Mouse (Mus musculus): ENCODE data around the gene Pop7. TPM values are rescaled to one million over a fixed set of nuclear protein-coding genes. Genes with fewer than 3 reads are reported as not detected.

The Pop7 gene
- total and polyA plus RNA-seq, 3 experiments = 61.1 to 79.8 TPM; not detected in 1

DNA sequence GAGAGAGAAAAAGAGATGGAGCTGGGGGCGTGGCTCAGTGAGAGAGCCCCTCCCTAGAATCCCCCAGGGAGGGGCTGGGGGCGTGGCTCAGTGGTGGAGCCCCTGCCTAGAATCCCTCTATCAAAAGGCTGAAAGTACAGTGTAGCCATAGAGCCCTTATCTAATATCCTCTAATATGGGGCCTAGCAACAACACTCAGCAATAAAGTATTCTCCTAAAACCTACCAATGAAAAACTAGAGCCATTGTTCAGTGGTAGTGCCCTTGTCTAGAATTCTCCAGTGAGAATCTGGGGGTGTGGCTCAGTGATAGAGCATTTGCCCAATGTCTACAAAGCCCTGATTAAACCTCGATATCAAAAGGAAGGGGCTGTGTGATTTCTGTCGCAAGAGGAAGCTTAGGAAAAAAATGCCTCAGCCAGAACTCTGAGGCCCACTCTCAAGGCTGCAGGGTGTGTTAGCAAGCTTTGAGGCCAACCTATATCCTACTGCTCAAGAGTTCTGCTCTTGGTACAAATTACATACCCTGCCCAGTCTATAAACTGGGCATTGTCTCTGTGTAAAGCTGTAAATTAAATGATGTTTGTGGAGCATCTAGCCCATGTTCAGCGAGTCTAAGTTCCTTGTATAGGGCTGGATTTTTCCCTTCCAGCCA lies 29.9 kb downstream of the Pop7 start (continued):
- TF ChIP-seq MEF2A (IDR thresholded peaks at IDR 0.05; ENCODE audit: extremely low read depth, insufficient replicate concordance, low read depth, low read length, poor library complexity, severe bottlenecking) = no peak
- peak; percentile 59 for TF ChIP-seq GATA1 (IDR thresholded peaks at IDR 0.05; ENCODE audit: low read depth, low read length)
- TF ChIP-seq BHLHE40 (IDR thresholded peaks at IDR 0.05; ENCODE audit: borderline replicate concordance, low read depth, low read length) = no peak
- TF ChIP-seq CTCF (IDR thresholded peaks at IDR 0.05 in 2 of 3, conservative IDR thresholded peaks at IDR 0.05 in 1 of 3; ENCODE audit: control insufficient read depth in 1 of 3, insufficient read depth in 1 of 3, low read depth in 2 of 3, low read length in 3 of 3, poor library complexity in 1 of 3, severe bottlenecking in 1 of 3) = no peak
- TF ChIP-seq UBTF (IDR thresholded peaks at IDR 0.05; ENCODE audit: borderline replicate concordance, insufficient read depth, low read depth, low read length) = no peak
- no peak for TF ChIP-seq KAT2A (conservative IDR thresholded peaks at IDR 0.05; ENCODE audit: low read depth, low read length)
- TF ChIP-seq GABPA (IDR thresholded peaks at IDR 0.05; ENCODE audit: low read depth, low read length) = no peak
- peak; percentile 44; the same call in 1 of the 2 replicates for TF ChIP-seq RCOR1 (IDR thresholded peaks at IDR 0.05; ENCODE audit: low read depth, low read length)
- no peak for TF ChIP-seq POLR2AphosphoS5 (IDR thresholded peaks at IDR 0.05; ENCODE audit: borderline replicate concordance, low read depth, low read length)
- TF ChIP-seq POLR2A (IDR thresholded peaks at IDR 0.05; ENCODE audit: control insufficient read depth in 1 of 2, insufficient read depth in 1 of 2, low read depth in 1 of 2, low read length in 2 of 2, poor library complexity in 1 of 2) = no peak
- no peak for TF ChIP-seq MYC (IDR thresholded peaks at IDR 0.05; ENCODE audit: low read depth, low read length)
- no peak for TF ChIP-seq CHD1 (IDR thresholded peaks at IDR 0.05; ENCODE audit: low read depth, low read length)

DNA sequence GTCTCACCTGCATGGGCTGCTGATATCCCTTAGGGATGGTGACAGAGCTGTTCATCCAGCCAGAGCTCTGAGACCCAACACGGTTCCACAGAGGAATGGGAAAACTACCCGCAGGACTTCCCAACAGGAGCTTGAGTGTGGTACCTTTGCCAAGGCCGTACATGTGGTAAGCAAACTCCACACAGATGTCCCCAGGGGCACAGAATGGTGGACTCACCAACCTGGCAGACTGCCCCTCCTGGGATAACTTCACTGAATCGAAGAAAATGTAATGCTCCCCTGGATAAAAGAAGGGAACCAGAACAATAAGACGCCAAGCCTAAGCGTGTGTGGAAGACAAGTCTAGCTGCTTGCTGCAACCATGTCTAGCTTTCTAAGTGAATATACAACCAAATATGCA lies 35.4 kb downstream of the Pop7 start:
- TF ChIP-seq MXI1 (IDR thresholded peaks at IDR 0.05; ENCODE audit: low read depth, low read length) (no peak), SMC3 (IDR thresholded peaks at IDR 0.05; ENCODE audit: low read depth, low read length) (no peak), TBP (IDR thresholded peaks at IDR 0.05; ENCODE audit: low read depth, low read length) (no peak), GABPA (IDR thresholded peaks at IDR 0.05; ENCODE audit: low read depth, low read length) (no peak), NRF1 (IDR thresholded peaks at IDR 0.05; ENCODE audit: insufficient read depth, low read depth, low read length, poor library complexity, severe bottlenecking) (no peak), HCFC1 (IDR thresholded peaks at IDR 0.05; ENCODE audit: low read depth, low read length) (no peak), TCF12 (IDR thresholded peaks at IDR 0.05; ENCODE audit: low read depth, low read length) (no peak), ZC3H11A (IDR thresholded peaks at IDR 0.05; ENCODE audit: low read depth, low read length) (no peak), POLR2A (IDR thresholded peaks at IDR 0.05; ENCODE audit: control insufficient read depth in 1 of 2, insufficient read depth in 1 of 2, low read depth in 1 of 2, low read length in 2 of 2, poor library complexity in 1 of 2) (no peak)

More for the DNA sequence above, 35.4 kb downstream of the Pop7 start:
- Histone ChIP-seq H3K79me2 (ENCODE audit: control insufficient read depth, insufficient read depth, low read length, poor library complexity) (no peaks in the 10 kb centered on the region), H3K36me3 (ENCODE audit: control insufficient read depth in 1 of 2, insufficient read depth in 2 of 2, low read length in 2 of 2) (no peaks in the 10 kb centered on the region), H3K4me3 (ENCODE audit: control insufficient read depth in 1 of 2, insufficient read depth in 1 of 2, low read depth in 2 of 2, low read length in 2 of 2) (no peak overlapping the region), H3K27me3 (ENCODE audit: control insufficient read depth in 1 of 2, insufficient read depth in 2 of 2, low read length in 2 of 2) (peaks cover 0 to 1% of the 10 kb centered on the region in 2 experiments; a peak in 1 of 4 replicates), H3K9ac (ENCODE audit: control insufficient read depth, low read depth, low read length, poor library complexity, severe bottlenecking) (no peak overlapping the region), H3K27ac (ENCODE audit: control insufficient read depth, low read depth, low read length) (no peak overlapping the region), H3K4me1 (ENCODE audit: control insufficient read depth in 1 of 2, insufficient read depth in 2 of 2, low read length in 2 of 2) (peaks cover 0 to 3% of the 10 kb centered on the region in 2 experiments; a peak in 2 of 4 replicates), H3K9me3 (replicated peaks; ENCODE audit: insufficient read depth, low read length) (no peaks in the 10 kb centered on the region)
- no peak for DNase-seq (ENCODE audit: low read depth, low spot score)
